Mouse (Mus musculus) layer of hippocampus, adult 18-20 months (tissue): ENCODE results near the gene Fam196a. TPM values are rescaled to one million over a fixed set of nuclear protein-coding genes. Genes with fewer than 3 reads are reported as not detected.

Source experiments
- DNase-seq, 2 experiments: peaks; one replicate each; pipeline ENCODE4 v3.0.0; 2022; ENCODE audit warnings: low spot score in 2 of 2
- total RNA-seq, 2 experiments: library from RNA; stranded (reverse); gene quantifications; 2 replicates each; pipeline ENCODE4 v1.2.3; 2021

Fam196a gene
- total RNA-seq, 2 experiments from 2014 or later, result 11.0 to 12.1 TPM

DNA sequence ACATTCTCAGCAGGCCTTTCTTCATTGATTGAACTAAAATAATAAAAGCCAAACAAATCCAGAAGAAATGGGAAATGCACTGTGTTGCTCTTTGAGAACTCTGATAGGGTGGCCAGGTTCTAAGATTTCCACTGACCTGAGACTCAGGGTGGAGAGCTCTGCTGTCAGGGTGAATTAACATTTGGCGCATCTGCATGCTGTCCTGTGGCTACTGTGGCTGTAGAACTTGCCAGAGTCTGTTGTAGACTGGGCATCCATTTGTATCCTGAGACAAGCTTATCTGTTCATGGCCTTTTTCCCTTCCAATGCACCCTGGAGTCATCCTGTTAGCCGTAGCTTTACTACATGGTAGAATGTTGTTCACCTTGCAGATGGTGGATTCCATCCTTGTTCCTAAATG is 98.2 kb downstream of the Fam196a start:
- DNase-seq, result no peak
